Mouse (Mus musculus) embryonic facial prominence, embryonic 14.5 days (tissue): ENCODE results near the gene Tnn. TPM values are rescaled to one million over a fixed set of nuclear protein-coding genes. Genes with fewer than 3 reads are reported as not detected.
A peak's percentile ranks its signal among the peaks of the same experiment; 100 is the strongest.

Experiments used
- ATAC-seq: fragments of 200-750 bp; cut with Nextera tagmentation; 2 replicates; pipeline ENCODE4 v1.8.0; 2017; ENCODE audit warnings: low read depth, moderate number of reproducible peaks, moderate TSS enrichment
- DNase-seq: peaks from one replicate; pipeline ENCODE4 v3.0.0-alpha.2; 2015; ENCODE audit warnings: low spot score
- H3K27ac ChIP-seq: fragments of 300-500 bp; sonication (generic); replicated peaks from 2 replicates; pipeline ENCODE4 v1.5.1; 2014; ENCODE audit warnings: low read depth, mild to moderate bottlenecking, low read length, moderate library complexity
- H3K27me3 ChIP-seq: fragments of 300-500 bp; sonication (generic); replicated peaks from 2 replicates; pipeline ENCODE4 v1.6.1; 2014; ENCODE audit warnings: low read length; ENCODE audit not compliant: control insufficient read depth, insufficient read depth
- H3K36me3 ChIP-seq: fragments of 300-500 bp; sonication (generic); 2 replicates; pipeline ENCODE4 v1.6.1; 2014; ENCODE audit warnings: low read length, mixed read lengths; ENCODE audit not compliant: control insufficient read depth, insufficient read depth
- H3K4me1 ChIP-seq: fragments of 300-500 bp; sonication (generic); 2 replicates; pipeline ENCODE4 v1.6.1; 2014; ENCODE audit warnings: antibody characterized with exemption, low read length; ENCODE audit not compliant: control insufficient read depth, insufficient read depth
- H3K4me2 ChIP-seq: fragments of 300-500 bp; sonication (generic); 2 replicates; pipeline ENCODE4 v1.6.1; 2014; ENCODE audit warnings: low read depth, mild to moderate bottlenecking, low read length, moderate library complexity, mixed read lengths
- H3K4me3 ChIP-seq: fragments of 300-500 bp; sonication (generic); 2 replicates; pipeline ENCODE4 v1.5.1; 2014; ENCODE audit warnings: low read depth, mild to moderate bottlenecking, low read length
- H3K9ac ChIP-seq: fragments of 300-500 bp; sonication (generic); 2 replicates; pipeline ENCODE4 v1.6.1; 2014; ENCODE audit warnings: low read depth, mild to moderate bottlenecking, low read length, moderate library complexity, mixed read lengths
- H3K9me3 ChIP-seq: fragments of 300-500 bp; sonication (generic); 2 replicates; pipeline ENCODE4 v1.6.1; 2016; ENCODE audit warnings: low read length; ENCODE audit not compliant: control insufficient read depth
- WGBS: fragments of 180-500 bp; shearing (Covaris S2); extraction: QIAGEN DNeasy Blood & Tissue Kit; methylation state at CpG from one replicate; pipeline ENCODE4 v1.1.7; 2014; 5-methylcytosine and 5-hydroxymethylcytosine counted together
- polyA plus RNA-seq: library from polyadenylated mRNA; unstranded; fragments of >200 nt; fragmentation: Nextera tagmentation; extraction: Ambion mirVana; gene quantifications from 2 replicates; pipeline ENCODE4 v1.2.1, GENCODE M21; 2014

Gene Tnn
- polyA plus RNA-seq, 1 experiment from 2014 or later: 17.2 TPM

GRCm38 (mm10) chr1:160078882-160079661, 74.3 kb downstream of the Tnn start:
- DNase-seq (peak; percentile 64), ATAC-seq (peak; percentile 70)
- Histone ChIP-seq H3K9ac (no peak overlapping the region), H3K9me3 (no peaks in the 10 kb centered on the region), H3K36me3 (no peaks in the 10 kb centered on the region), H3K4me3 (no peak overlapping the region), H3K4me2 (no peak overlapping the region), H3K27ac (no peak overlapping the region), H3K27me3 (no peaks in the 10 kb centered on the region), H3K4me1 (no peaks in the 10 kb centered on the region)
- WGBS: 63% methylated on average over 14 of the region's 14 CpGs

- DNase-seq (no peak), ATAC-seq (no peak)
- H3K27me3 ChIP-seq: no peaks in the 10 kb centered on the region
- no peak overlapping the region for H3K4me3 ChIP-seq
- H3K36me3 ChIP-seq: no peaks in the 10 kb centered on the region
- no peaks in the 10 kb centered on the region for H3K9me3 ChIP-seq
- no peak overlapping the region for H3K9ac ChIP-seq
- WGBS: 71% methylated on average over 7 of the region's 7 CpGs
- no peak overlapping the region for H3K27ac ChIP-seq
- H3K4me2 ChIP-seq: no peak overlapping the region
- H3K4me1 ChIP-seq: no peaks in the 10 kb centered on the region
Measured at GRCm38 (mm10) chr1:160064547-160065144, 88.7 kb downstream of the Tnn start.

- Histone ChIP-seq H3K4me1 (no peaks in the 10 kb centered on the region), H3K27ac (no peak overlapping the region), H3K4me3 (no peak overlapping the region), H3K36me3 (no peaks in the 10 kb centered on the region), H3K27me3 (no peaks in the 10 kb centered on the region), H3K9ac (no peak overlapping the region), H3K4me2 (no peak overlapping the region), H3K9me3 (no peaks in the 10 kb centered on the region)
- ATAC-seq: no peak
- WGBS: 65% methylated on average over 3 of the region's 3 CpGs
- DNase-seq: no peak
Measured at GRCm38 (mm10) chr1:160061725-160062366, 91.5 kb downstream of the Tnn start.

GRCm38 (mm10) chr1:160061321-160061720, 92.1 kb downstream of the Tnn start:
- WGBS: 77% methylated on average over 5 of the region's 5 CpGs
- Histone ChIP-seq H3K4me1 (no peaks in the 10 kb centered on the region), H3K9me3 (no peaks in the 10 kb centered on the region), H3K4me2 (no peak overlapping the region), H3K27ac (no peak overlapping the region), H3K36me3 (no peaks in the 10 kb centered on the region), H3K4me3 (no peak overlapping the region), H3K27me3 (no peaks in the 10 kb centered on the region), H3K9ac (no peak overlapping the region)
- DNase-seq (no peak), ATAC-seq (no peak)

GRCm38 (mm10) chr1:160060542-160060941, 92.8 kb downstream of the Tnn start:
- H3K9me3 ChIP-seq: no peaks in the 10 kb centered on the region
- no peak overlapping the region for H3K9ac ChIP-seq
- H3K4me1 ChIP-seq: no peaks in the 10 kb centered on the region
- H3K27ac ChIP-seq: no peak overlapping the region
- H3K4me2 ChIP-seq: no peak overlapping the region
- no peak overlapping the region for H3K4me3 ChIP-seq
- DNase-seq: no peak
- H3K36me3 ChIP-seq: no peaks in the 10 kb centered on the region
- H3K27me3 ChIP-seq: no peaks in the 10 kb centered on the region
- ATAC-seq: no peak
- WGBS: 65% methylated on average over 6 of the region's 6 CpGs

GRCm38 (mm10) chr1:160059908-160060307, 93.5 kb downstream of the Tnn start:
- H3K36me3 ChIP-seq: no peaks in the 10 kb centered on the region
- H3K4me3 ChIP-seq: no peak overlapping the region
- H3K27ac ChIP-seq: no peak overlapping the region
- H3K4me1 ChIP-seq: no peaks in the 10 kb centered on the region
- ATAC-seq: no peak
- H3K9ac ChIP-seq: no peak overlapping the region
- no peaks in the 10 kb centered on the region for H3K9me3 ChIP-seq
- no peak overlapping the region for H3K4me2 ChIP-seq
- H3K27me3 ChIP-seq: no peaks in the 10 kb centered on the region
- no peak for DNase-seq
- 59% methylated on average over 1 of the region's 1 CpGs for WGBS

GRCm38 (mm10) chr1:160057657-160058056, 95.7 kb downstream of the Tnn start:
- DNase-seq (no peak), ATAC-seq (no peak)
- no peak overlapping the region for H3K9ac ChIP-seq
- no peaks in the 10 kb centered on the region for H3K27me3 ChIP-seq
- H3K27ac ChIP-seq: no peak overlapping the region
- H3K9me3 ChIP-seq: no peaks in the 10 kb centered on the region
- no peak overlapping the region for H3K4me2 ChIP-seq
- no peaks in the 10 kb centered on the region for H3K4me1 ChIP-seq
- H3K4me3 ChIP-seq: no peak overlapping the region
- 34% methylated on average over 3 of the region's 3 CpGs for WGBS
- H3K36me3 ChIP-seq: no peaks in the 10 kb centered on the region

GRCm38 (mm10) chr1:160054366-160055078, 98.9 kb downstream of the Tnn start:
- H3K9ac ChIP-seq: no peak overlapping the region
- no peaks in the 10 kb centered on the region for H3K36me3 ChIP-seq
- no peak overlapping the region for H3K4me3 ChIP-seq
- H3K4me2 ChIP-seq: no peak overlapping the region
- H3K9me3 ChIP-seq: no peaks in the 10 kb centered on the region
- WGBS: 68% methylated on average over 5 of the region's 5 CpGs
- H3K4me1 ChIP-seq: no peaks in the 10 kb centered on the region
- no peaks in the 10 kb centered on the region for H3K27me3 ChIP-seq
- H3K27ac ChIP-seq: no peak overlapping the region
- no peak for DNase-seq
- no peak for ATAC-seq
